Mouse (Mus musculus) megakaryocyte, embryonic 14.5 days (primary cell): ENCODE results near the gene Slc7a5. TPM values are rescaled to one million over a fixed set of nuclear protein-coding genes. Genes with fewer than 3 reads are reported as not detected.

Source experiments
- H3K27me3 ChIP-seq: replicated peaks from 2 replicates; pipeline ENCODE3; 2012; ENCODE audit warnings: inconsistent platforms
- H3K36me3 ChIP-seq: replicated peaks from 2 replicates; pipeline ENCODE3; 2012; ENCODE audit warnings: low read length, inconsistent platforms, mixed read lengths
- H3K4me1 ChIP-seq: 2 replicates; pipeline ENCODE4 v1.6.1; 2012; ENCODE audit warnings: inconsistent platforms
- H3K4me3 ChIP-seq: replicated peaks from 2 replicates; pipeline ENCODE3; 2012; ENCODE audit warnings: moderate library complexity, mild to moderate bottlenecking, inconsistent platforms
- H3K9me3 ChIP-seq: 2 replicates; pipeline ENCODE4 v1.6.1; 2012; ENCODE audit warnings: inconsistent platforms
- FLI1 ChIP-seq: IDR thresholded peaks from 2 replicates; pipeline ENCODE4 v1.6.1; 2012; ENCODE audit warnings: low read length, inconsistent platforms, mixed read lengths
- GATA1 ChIP-seq: IDR thresholded peaks from 3 replicates; pipeline ENCODE4 v1.6.1; 2012; ENCODE audit warnings: mixed read lengths, low read length, inconsistent platforms, borderline replicate concordance
- polyA plus RNA-seq: library from polyadenylated mRNA; stranded (reverse); fragments of >175 nt; gene quantifications from 2 replicates; pipeline ENCODE4 v1.2.3, GENCODE M21; 2012; ENCODE audit warnings: low replicate concordance; ENCODE audit not compliant: insufficient read depth

Slc7a5 gene
- polyA plus RNA-seq, 1 experiment, result 77.3 TPM

GRCm38 (mm10) chr8:121925624-121926023, 18.1 kb upstream of the Slc7a5 start:
- Histone ChIP-seq H3K9me3 (no peaks in the 10 kb centered on the region), H3K4me3 (no peak overlapping the region), H3K36me3 (peaks cover 27% of the 10 kb centered on the region), H3K27me3 (peaks cover 20% of the 10 kb centered on the region), H3K4me1 (peaks cover 39% of the 10 kb centered on the region)
- no peak for TF ChIP-seq FLI1
- TF ChIP-seq GATA1, result no peak

- Histone ChIP-seq H3K9me3 (no peaks in the 10 kb centered on the region), H3K27me3 (peaks cover 21% of the 10 kb centered on the region), H3K4me1 (peaks cover 35% of the 10 kb centered on the region), H3K36me3 (peaks cover 27% of the 10 kb centered on the region), H3K4me3 (no peak overlapping the region)
- TF ChIP-seq FLI1 (no peak), GATA1 (no peak)
Observed at GRCm38 (mm10) chr8:121924681-121925080, 17.2 kb upstream of the Slc7a5 start.

GRCm38 (mm10) chr8:121922101-121922500, 14.6 kb upstream of the Slc7a5 start:
- H3K27me3 ChIP-seq, result peaks cover 24% of the 10 kb centered on the region
- H3K36me3 ChIP-seq, result peaks cover 30% of the 10 kb centered on the region
- H3K9me3 ChIP-seq, result no peaks in the 10 kb centered on the region
- TF ChIP-seq GATA1 (no peak), FLI1 (no peak)
- no peak overlapping the region for H3K4me3 ChIP-seq
- peaks cover 18% of the 10 kb centered on the region for H3K4me1 ChIP-seq

- Histone ChIP-seq H3K4me1 (peaks cover 14% of the 10 kb centered on the region), H3K27me3 (peaks cover 26% of the 10 kb centered on the region), H3K9me3 (no peaks in the 10 kb centered on the region), H3K36me3 (peaks cover 30% of the 10 kb centered on the region), H3K4me3 (no peak overlapping the region)
- TF ChIP-seq FLI1 (no peak), GATA1 (no peak)
Observed at GRCm38 (mm10) chr8:121921582-121921981, 14.1 kb upstream of the Slc7a5 start.

GRCm38 (mm10) chr8:121919731-121920130, 12.2 kb upstream of the Slc7a5 start:
- TF ChIP-seq GATA1, result no peak
- TF ChIP-seq FLI1, result no peak
- Histone ChIP-seq H3K27me3 (peaks cover 33% of the 10 kb centered on the region), H3K4me3 (no peak overlapping the region), H3K9me3 (no peaks in the 10 kb centered on the region), H3K4me1 (peaks cover 9% of the 10 kb centered on the region; the same call in 1 of the 2 replicates), H3K36me3 (peaks cover 30% of the 10 kb centered on the region)

GRCm38 (mm10) chr8:121919158-121919557, 11.7 kb upstream of the Slc7a5 start:
- Histone ChIP-seq H3K27me3 (peaks cover 39% of the 10 kb centered on the region), H3K4me3 (no peak overlapping the region), H3K9me3 (no peaks in the 10 kb centered on the region), H3K4me1 (peaks cover 12% of the 10 kb centered on the region), H3K36me3 (peaks cover 27% of the 10 kb centered on the region)
- TF ChIP-seq FLI1, result no peak
- no peak for TF ChIP-seq GATA1

GRCm38 (mm10) chr8:121913378-121913777, 5.9 kb upstream of the Slc7a5 start:
- Histone ChIP-seq H3K27me3 (peaks cover 18% of the 10 kb centered on the region), H3K9me3 (no peaks in the 10 kb centered on the region), H3K4me1 (peaks cover 47% of the 10 kb centered on the region), H3K36me3 (peaks cover 3% of the 10 kb centered on the region), H3K4me3 (no peak overlapping the region)
- TF ChIP-seq GATA1, result no peak
- TF ChIP-seq FLI1, result no peak

GRCm38 (mm10) chr8:121912831-121913230, 5.3 kb upstream of the Slc7a5 start:
- Histone ChIP-seq H3K27me3 (peaks cover 17% of the 10 kb centered on the region), H3K4me1 (peaks cover 53% of the 10 kb centered on the region), H3K4me3 (no peak overlapping the region), H3K36me3 (peaks cover 2% of the 10 kb centered on the region), H3K9me3 (no peaks in the 10 kb centered on the region)
- TF ChIP-seq FLI1 (no peak), GATA1 (no peak)

GRCm38 (mm10) chr8:121911987-121912386, 4.5 kb upstream of the Slc7a5 start:
- peaks cover 57% of the 10 kb centered on the region for H3K4me1 ChIP-seq
- H3K36me3 ChIP-seq, result no peaks in the 10 kb centered on the region
- peaks cover 14% of the 10 kb centered on the region for H3K27me3 ChIP-seq
- TF ChIP-seq GATA1, result no peak
- no peak for TF ChIP-seq FLI1
- H3K4me3 ChIP-seq, result no peak overlapping the region
- H3K9me3 ChIP-seq, result no peaks in the 10 kb centered on the region

GRCm38 (mm10) chr8:121911400-121911799, 3.9 kb upstream of the Slc7a5 start:
- TF ChIP-seq GATA1, result no peak
- peaks cover 61% of the 10 kb centered on the region for H3K4me1 ChIP-seq

GRCm38 (mm10) chr8:121909663-121910062, 2.2 kb upstream of the Slc7a5 start:
- H3K9me3 ChIP-seq, result no peaks in the 10 kb centered on the region
- H3K4me1 ChIP-seq, result peaks cover 78% of the 10 kb centered on the region
- no peak for TF ChIP-seq GATA1
- no peak for TF ChIP-seq FLI1
- H3K4me3 ChIP-seq, result peak overlapping the region; percentile 62
- H3K36me3 ChIP-seq, result peaks cover 5% of the 10 kb centered on the region
- peaks cover 6% of the 10 kb centered on the region for H3K27me3 ChIP-seq

More at GRCm38 (mm10) chr8:121911400-121911799, 3.9 kb upstream of the Slc7a5 start:
- no peaks in the 10 kb centered on the region for H3K36me3 ChIP-seq
- H3K9me3 ChIP-seq, result no peaks in the 10 kb centered on the region
- H3K4me3 ChIP-seq, result no peak overlapping the region
- H3K27me3 ChIP-seq, result peaks cover 12% of the 10 kb centered on the region
